Mouse (Mus musculus): ENCODE results near the gene Rrp8. TPM values are rescaled to one million over a fixed set of nuclear protein-coding genes. Genes with fewer than 3 reads are reported as not detected.

The Rrp8 gene
- polyA plus RNA-seq, 1 experiment, result 16.4 TPM

DNA sequence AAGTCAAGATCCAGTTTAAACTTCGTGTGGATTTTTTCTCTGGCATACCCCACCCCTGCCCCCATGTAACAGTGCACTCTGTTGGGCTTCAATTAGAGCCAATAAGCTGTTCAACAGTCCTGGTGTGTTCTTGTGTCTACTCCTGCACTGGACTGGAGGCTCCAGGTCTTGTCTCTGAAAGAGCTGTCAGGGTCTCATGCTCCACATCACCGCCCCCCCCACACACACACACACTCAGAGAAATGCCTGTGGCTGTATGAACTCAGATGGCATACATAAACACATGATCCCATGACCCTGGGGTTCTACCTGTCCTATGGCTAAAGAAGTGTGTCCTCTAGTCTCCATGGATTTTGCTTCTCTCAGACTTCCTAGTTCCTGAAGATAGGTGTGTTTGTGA is 38.8 kb upstream of the Rrp8 start:
- DNase-seq, result no peak
- peaks cover 7% of the 10 kb centered on the region for H3K4me1 ChIP-seq (ENCODE audit: control insufficient read depth, insufficient read depth, low read length)
- 89% methylated on average over 2 of the region's 2 CpGs for WGBS
- H3K27me3 ChIP-seq (ENCODE audit: control insufficient read depth, insufficient read depth, low read length), result no peaks in the 10 kb centered on the region
- no peak overlapping the region for H3K27ac ChIP-seq (ENCODE audit: insufficient read depth, low read length)
- no peak overlapping the region for H3K4me3 ChIP-seq (replicated peaks; ENCODE audit: insufficient read depth, low read depth, low read length)
- no peak for TF ChIP-seq CTCF (IDR thresholded peaks at IDR 0.05; ENCODE audit: borderline replicate concordance, insufficient read depth, low read depth, low read length)
- TF ChIP-seq POLR2A (IDR thresholded peaks at IDR 0.05; ENCODE audit: borderline replicate concordance, insufficient read depth, low read length), result no peak

DNA sequence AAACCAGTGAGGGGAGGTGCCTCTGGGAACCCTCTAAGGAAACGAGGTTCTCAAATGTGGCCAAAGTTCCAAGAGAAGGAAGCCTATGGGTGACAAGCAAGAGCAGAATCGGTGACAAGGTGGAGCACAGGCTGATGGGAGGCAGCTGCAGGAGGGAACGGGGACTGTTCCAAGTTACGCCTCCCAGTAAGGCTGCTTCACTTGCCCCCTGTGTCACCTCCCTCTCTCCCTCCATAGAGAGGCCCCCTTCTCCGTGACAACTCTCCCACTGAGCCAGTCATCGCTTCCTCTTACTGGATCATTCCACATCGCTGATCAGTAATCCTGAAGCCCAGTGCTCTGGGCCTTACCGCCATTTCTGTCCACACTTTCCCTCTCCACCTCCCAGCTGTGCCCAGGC is 37.5 kb upstream of the Rrp8 start:
- H3K27me3 ChIP-seq (ENCODE audit: control insufficient read depth, insufficient read depth, low read length), result no peaks in the 10 kb centered on the region
- no peak overlapping the region for H3K4me3 ChIP-seq (replicated peaks; ENCODE audit: insufficient read depth, low read depth, low read length)
- WGBS, result 19% methylated on average over 7 of the region's 8 CpGs
- TF ChIP-seq CTCF (IDR thresholded peaks at IDR 0.05; ENCODE audit: borderline replicate concordance, insufficient read depth, low read depth, low read length) (no peak), POLR2A (IDR thresholded peaks at IDR 0.05; ENCODE audit: borderline replicate concordance, insufficient read depth, low read length) (no peak)
- peaks cover 7% of the 10 kb centered on the region for H3K4me1 ChIP-seq (ENCODE audit: control insufficient read depth, insufficient read depth, low read length)
- no peak for DNase-seq
- no peak overlapping the region for H3K27ac ChIP-seq (ENCODE audit: insufficient read depth, low read length)

DNA sequence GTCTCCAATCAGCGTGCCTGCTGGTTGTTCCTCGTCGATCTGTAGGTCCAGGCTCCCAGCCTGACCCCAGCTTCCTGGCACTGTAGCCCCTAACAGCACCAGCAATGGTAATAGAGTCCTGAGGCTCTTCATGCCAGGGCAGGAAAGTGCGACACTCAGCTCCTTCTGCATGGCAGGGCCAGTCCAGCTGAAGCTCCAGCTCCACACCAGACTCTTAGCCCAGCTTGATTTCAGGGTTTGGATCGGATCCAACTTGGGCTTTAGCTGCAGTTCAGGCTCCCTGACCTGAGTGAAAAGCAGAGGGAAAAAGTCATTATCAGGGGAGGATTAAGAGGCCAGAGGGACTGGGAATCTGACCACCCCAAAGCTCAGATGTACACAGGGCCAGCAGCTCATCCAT is 35.9 kb upstream of the Rrp8 start:
- no peak for DNase-seq
- H3K4me1 ChIP-seq (ENCODE audit: control insufficient read depth, insufficient read depth, low read length), result peaks cover 2% of the 10 kb centered on the region
- no peak overlapping the region for H3K27ac ChIP-seq (ENCODE audit: insufficient read depth, low read length)
- WGBS, result 54% methylated on average over 5 of the region's 5 CpGs
- no peaks in the 10 kb centered on the region for H3K27me3 ChIP-seq (ENCODE audit: control insufficient read depth, insufficient read depth, low read length)
- H3K4me3 ChIP-seq (replicated peaks; ENCODE audit: insufficient read depth, low read depth, low read length), result no peak overlapping the region
- TF ChIP-seq POLR2A (IDR thresholded peaks at IDR 0.05; ENCODE audit: borderline replicate concordance, insufficient read depth, low read length) (no peak), CTCF (IDR thresholded peaks at IDR 0.05; ENCODE audit: borderline replicate concordance, insufficient read depth, low read depth, low read length) (no peak)

- H3K27me3 ChIP-seq (ENCODE audit: control insufficient read depth, insufficient read depth, low read length), result no peaks in the 10 kb centered on the region
- WGBS, result 95% methylated on average over 15 of the region's 15 CpGs
- no peak for DNase-seq
- no peak for TF ChIP-seq CTCF (IDR thresholded peaks at IDR 0.05; ENCODE audit: borderline replicate concordance, insufficient read depth, low read depth, low read length)
- no peak for TF ChIP-seq POLR2A (IDR thresholded peaks at IDR 0.05; ENCODE audit: borderline replicate concordance, insufficient read depth, low read length)
- no peak overlapping the region for H3K27ac ChIP-seq (ENCODE audit: insufficient read depth, low read length)
- H3K4me1 ChIP-seq (ENCODE audit: control insufficient read depth, insufficient read depth, low read length), result no peaks in the 10 kb centered on the region
- no peak overlapping the region for H3K4me3 ChIP-seq (replicated peaks; ENCODE audit: insufficient read depth, low read depth, low read length)
These were observed 35.1 kb upstream of the Rrp8 start for GRCm38 (mm10) chr7:105772331-105772730.

GRCm38 (mm10) chr7:105769959-105770358 is 32.8 kb upstream of the Rrp8 start:
- H3K27ac ChIP-seq (ENCODE audit: insufficient read depth, low read length), result no peak overlapping the region
- 28% methylated on average over 3 of the region's 3 CpGs for WGBS
- no peak overlapping the region for H3K4me3 ChIP-seq (replicated peaks; ENCODE audit: insufficient read depth, low read depth, low read length)
- TF ChIP-seq CTCF (IDR thresholded peaks at IDR 0.05; ENCODE audit: borderline replicate concordance, insufficient read depth, low read depth, low read length) (no peak), POLR2A (IDR thresholded peaks at IDR 0.05; ENCODE audit: borderline replicate concordance, insufficient read depth, low read length) (no peak)
- no peaks in the 10 kb centered on the region for H3K27me3 ChIP-seq (ENCODE audit: control insufficient read depth, insufficient read depth, low read length)
- no peaks in the 10 kb centered on the region for H3K4me1 ChIP-seq (ENCODE audit: control insufficient read depth, insufficient read depth, low read length)
- DNase-seq, result no peak

DNA sequence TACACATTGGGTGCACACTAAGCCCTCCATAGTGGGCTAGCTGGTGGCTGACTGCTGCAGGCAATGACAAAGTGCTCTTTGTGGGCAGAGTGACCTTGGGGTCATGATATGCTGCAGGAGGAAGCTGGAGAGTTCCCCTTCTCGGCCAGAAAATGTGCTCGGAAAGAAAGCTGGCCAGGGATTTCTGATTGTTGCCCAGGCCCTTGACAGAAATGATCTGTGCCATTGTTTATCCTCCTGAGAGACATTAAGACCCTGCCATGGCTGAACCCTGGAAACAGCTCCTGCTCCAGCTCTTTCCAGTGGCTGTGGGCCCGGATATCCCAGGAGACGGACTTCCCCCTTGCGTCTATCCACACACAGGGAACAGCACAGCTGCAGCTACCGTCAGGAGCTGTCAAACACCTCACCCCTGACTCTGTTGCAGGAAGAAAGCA is 30.6 kb upstream of the Rrp8 start:
- 35% methylated on average over 6 of the region's 6 CpGs for WGBS
- H3K27me3 ChIP-seq (ENCODE audit: control insufficient read depth, insufficient read depth, low read length), result no peaks in the 10 kb centered on the region
- H3K27ac ChIP-seq (ENCODE audit: insufficient read depth, low read length), result no peak overlapping the region
- no peak for TF ChIP-seq POLR2A (IDR thresholded peaks at IDR 0.05; ENCODE audit: borderline replicate concordance, insufficient read depth, low read length)
- TF ChIP-seq CTCF (IDR thresholded peaks at IDR 0.05; ENCODE audit: borderline replicate concordance, insufficient read depth, low read depth, low read length), result no peak
- H3K4me3 ChIP-seq (replicated peaks; ENCODE audit: insufficient read depth, low read depth, low read length), result no peak overlapping the region
- DNase-seq, result no peak
- H3K4me1 ChIP-seq (ENCODE audit: control insufficient read depth, insufficient read depth, low read length), result no peaks in the 10 kb centered on the region

DNA sequence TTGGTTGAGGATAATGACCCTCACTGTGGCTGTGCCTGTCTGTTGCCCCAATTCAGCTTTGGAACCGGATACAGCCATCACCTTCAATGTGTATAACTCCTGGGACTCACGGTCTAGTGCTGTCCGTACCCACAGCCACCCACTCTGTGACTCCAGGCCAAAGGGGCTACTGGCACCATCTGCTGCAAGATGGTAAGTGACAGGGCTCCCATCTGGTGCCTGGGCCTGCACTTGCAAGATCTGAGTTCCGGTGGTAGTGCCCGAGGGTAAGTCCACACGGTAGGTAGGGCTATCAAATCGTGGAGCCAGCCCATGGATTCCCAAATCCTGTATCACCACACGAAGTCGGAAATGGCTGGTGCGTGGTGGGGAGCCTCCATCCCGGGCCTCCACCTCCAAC is 27.1 kb upstream of the Rrp8 start:
- Histone ChIP-seq H3K4me1 (ENCODE audit: control insufficient read depth, insufficient read depth, low read length) (no peaks in the 10 kb centered on the region), H3K27ac (ENCODE audit: insufficient read depth, low read length) (no peak overlapping the region), H3K4me3 (replicated peaks; ENCODE audit: insufficient read depth, low read depth, low read length) (no peak overlapping the region), H3K27me3 (ENCODE audit: control insufficient read depth, insufficient read depth, low read length) (no peaks in the 10 kb centered on the region)
- TF ChIP-seq CTCF (IDR thresholded peaks at IDR 0.05; ENCODE audit: borderline replicate concordance, insufficient read depth, low read depth, low read length) (no peak), POLR2A (IDR thresholded peaks at IDR 0.05; ENCODE audit: borderline replicate concordance, insufficient read depth, low read length) (no peak)
- 45% methylated on average over 11 of the region's 11 CpGs for WGBS
- DNase-seq, result no peak

- Histone ChIP-seq H3K27me3 (ENCODE audit: control insufficient read depth, insufficient read depth, low read length) (no peaks in the 10 kb centered on the region), H3K27ac (ENCODE audit: insufficient read depth, low read length) (no peak overlapping the region), H3K4me3 (replicated peaks; ENCODE audit: insufficient read depth, low read depth, low read length) (no peak overlapping the region), H3K4me1 (ENCODE audit: control insufficient read depth, insufficient read depth, low read length) (no peaks in the 10 kb centered on the region)
- no peak for DNase-seq
- 62% methylated on average over 55 of the region's 55 CpGs for WGBS
- no peak for TF ChIP-seq CTCF (IDR thresholded peaks at IDR 0.05; ENCODE audit: borderline replicate concordance, insufficient read depth, low read depth, low read length)
These were observed 25.5 kb upstream of the Rrp8 start for GRCm38 (mm10) chr7:105762517-105763270.

All from cerebellum, adult 2 months (tissue).